Mouse (Mus musculus) myocyte (in vitro differentiated cells): ENCODE measurements around the gene Zbp1.

Source experiments
- TCF3 ChIP-seq: IDR thresholded peaks from one replicate; pipeline ENCODE4 v1.6.1; 2011; ENCODE audit warnings: low read depth, control low read depth; ENCODE audit not compliant: insufficient read length
- USF1 ChIP-seq: IDR thresholded peaks from one replicate; pipeline ENCODE4 v1.6.1; 2011; ENCODE audit warnings: low read depth, mild to moderate bottlenecking, control low read depth, moderate library complexity

GRCm38 (mm10) chr2:173187182-173187855 lies 31.4 kb downstream of the Zbp1 start:
- TF ChIP-seq USF1 (no peak), TCF3 (no peak)
